Mouse (Mus musculus) lung, postnatal 0 days (tissue): Measurements from ENCODE around the gene Kcnn1.

ENCODE experiments used
- CTCF ChIP-seq: IDR thresholded peaks from 2 replicates; pipeline ENCODE4 v1.5.1; 2016; ENCODE audit warnings: antibody characterized with exemption, mild to moderate bottlenecking
- EP300 ChIP-seq: IDR thresholded peaks from 2 replicates; pipeline ENCODE4 v1.6.1; 2016; ENCODE audit warnings: antibody characterized with exemption, mild to moderate bottlenecking, control low read depth

DNA sequence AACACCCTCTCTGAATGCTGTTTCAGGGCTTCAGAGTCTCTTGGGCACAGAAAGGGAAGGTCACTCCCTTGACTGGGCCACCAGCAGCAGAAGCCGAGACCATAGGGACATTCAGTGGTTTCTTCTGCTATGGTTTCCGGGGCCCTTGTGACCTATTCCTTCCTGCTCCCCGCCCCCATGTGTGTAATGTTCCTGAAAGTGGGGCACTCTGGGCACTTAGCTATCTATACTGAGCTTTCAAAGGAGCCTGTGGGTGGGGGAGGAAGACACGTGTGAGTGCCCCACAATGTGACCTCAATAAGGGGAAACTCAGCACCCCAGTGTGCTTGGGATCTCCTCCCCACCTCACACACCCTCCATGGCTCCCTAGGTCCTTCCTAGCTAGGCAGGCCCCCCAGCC lies 56.5 kb downstream of the Kcnn1 start:
- TF ChIP-seq CTCF (no peak), EP300 (no peak)
